Mouse (Mus musculus) bone marrow macrophage, adult 2 months (primary cell): ENCODE data around the gene Nup188.

Experiments used
- CTCF ChIP-seq: IDR thresholded peaks from 2 replicates; pipeline ENCODE4 v1.5.1; 2012; ENCODE audit warnings: low read depth, mild to moderate bottlenecking, low read length, moderate library complexity
- POLR2A ChIP-seq: IDR thresholded peaks from 2 replicates; pipeline ENCODE4 v1.6.1; 2012; ENCODE audit warnings: mild to moderate bottlenecking, low read depth, low read length, borderline replicate concordance

- TF ChIP-seq CTCF (no peak), POLR2A (no peak)
Measured at GRCm38 (mm10) chr2:30327276-30327675, 41.1 kb downstream of the Nup188 start.
